Mouse (Mus musculus) erythroblast, embryonic 14.5 days (primary cell): ENCODE results near the gene Smarca2. TPM values are rescaled to one million over a fixed set of nuclear protein-coding genes. Genes with fewer than 3 reads are reported as not detected.

Experiments used
- H3K27me3 ChIP-seq: 2 replicates; pipeline ENCODE4 v1.6.1; 2012; ENCODE audit warnings: inconsistent platforms; ENCODE audit not compliant: control insufficient read depth
- H3K36me3 ChIP-seq: 2 replicates; pipeline ENCODE4 v1.6.1; 2012; ENCODE audit warnings: mild to moderate bottlenecking, inconsistent platforms; ENCODE audit not compliant: control insufficient read depth
- H3K4me1 ChIP-seq: 2 replicates; pipeline ENCODE4 v1.6.1; 2012; ENCODE audit warnings: inconsistent platforms; ENCODE audit not compliant: control insufficient read depth
- H3K4me3 ChIP-seq: replicated peaks from 2 replicates; pipeline ENCODE3; 2012; ENCODE audit warnings: moderate library complexity, mild to moderate bottlenecking, inconsistent platforms
- H3K9me3 ChIP-seq: 2 replicates; pipeline ENCODE4 v1.6.1; 2012; ENCODE audit warnings: low read length, inconsistent platforms, mixed read lengths; ENCODE audit not compliant: control insufficient read depth
- GATA1 ChIP-seq: IDR thresholded peaks from 2 replicates; pipeline ENCODE4 v1.6.1; 2012; ENCODE audit warnings: low read length, inconsistent platforms, mixed read lengths
- TAL1 ChIP-seq: IDR thresholded peaks from 3 replicates; pipeline ENCODE4 v1.6.1; 2012; ENCODE audit warnings: low read length, inconsistent platforms, mixed read lengths
- polyA plus RNA-seq: library from polyadenylated mRNA; stranded (reverse); fragments of >175 nt; gene quantifications from 2 replicates; pipeline ENCODE4 v1.2.3, GENCODE M21; 2012

Gene Smarca2
- polyA plus RNA-seq, 1 experiment, result 0.03 TPM

DNA sequence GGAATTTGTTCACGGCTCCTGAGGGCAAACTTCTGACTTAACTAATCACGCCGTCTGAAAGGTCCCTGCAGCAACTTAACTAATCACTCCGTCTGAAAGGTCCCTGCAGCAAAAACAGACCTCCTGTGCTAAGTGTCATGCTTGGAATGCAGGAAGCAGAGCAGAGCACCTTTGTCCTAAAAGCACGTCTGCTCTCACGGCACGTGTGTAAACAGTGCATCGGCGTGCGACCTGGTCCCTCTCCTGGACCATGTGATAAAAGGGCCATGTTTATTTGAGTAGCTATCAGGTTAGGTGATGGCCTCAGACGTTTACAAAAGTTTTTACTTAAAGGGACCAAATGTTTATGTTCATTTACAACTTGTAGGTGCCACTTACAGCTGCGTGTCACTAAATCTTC, 104.2 kb downstream of the Smarca2 start:
- Histone ChIP-seq H3K27me3 (no peaks in the 10 kb centered on the region), H3K9me3 (no peaks in the 10 kb centered on the region), H3K4me3 (no peak overlapping the region), H3K36me3 (no peaks in the 10 kb centered on the region), H3K4me1 (no peaks in the 10 kb centered on the region; the same call in 1 of the 2 replicates)
- TF ChIP-seq GATA1, result no peak
- TF ChIP-seq TAL1, result no peak

DNA sequence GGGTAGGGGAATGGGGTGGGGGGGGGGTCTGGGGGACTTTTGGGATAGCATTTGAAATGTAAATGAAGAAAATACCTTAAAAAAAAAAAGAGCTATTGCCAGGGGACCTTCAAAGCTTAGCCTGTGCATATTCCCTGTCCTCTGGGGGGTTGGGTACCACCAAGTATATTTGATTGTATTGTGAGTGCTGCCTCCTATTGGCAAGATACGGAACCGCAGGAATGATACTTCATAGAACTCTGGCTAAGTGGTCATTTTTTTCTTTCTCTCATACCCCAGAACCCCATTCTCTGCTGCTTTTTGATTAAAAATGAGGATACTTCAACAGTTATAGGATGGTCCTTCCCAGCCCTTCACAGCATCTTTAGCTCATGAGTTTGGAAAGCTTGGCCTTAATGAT, 106.4 kb downstream of the Smarca2 start:
- TF ChIP-seq GATA1 (no peak), TAL1 (no peak)
- H3K4me1 ChIP-seq, result no peaks in the 10 kb centered on the region; the same call in 1 of the 2 replicates
- no peaks in the 10 kb centered on the region for H3K9me3 ChIP-seq
- no peaks in the 10 kb centered on the region for H3K27me3 ChIP-seq
- no peak overlapping the region for H3K4me3 ChIP-seq
- H3K36me3 ChIP-seq, result no peaks in the 10 kb centered on the region

- TF ChIP-seq TAL1 (no peak), GATA1 (no peak)
- H3K36me3 ChIP-seq, result no peaks in the 10 kb centered on the region
- H3K4me1 ChIP-seq, result no peaks in the 10 kb centered on the region
- H3K9me3 ChIP-seq, result no peaks in the 10 kb centered on the region
- H3K27me3 ChIP-seq, result no peaks in the 10 kb centered on the region
- no peak overlapping the region for H3K4me3 ChIP-seq
Measured at GRCm38 (mm10) chr19:26716217-26716616, 111.4 kb downstream of the Smarca2 start.

- Histone ChIP-seq H3K9me3 (no peaks in the 10 kb centered on the region), H3K36me3 (no peaks in the 10 kb centered on the region), H3K4me1 (no peaks in the 10 kb centered on the region), H3K4me3 (no peak overlapping the region), H3K27me3 (no peaks in the 10 kb centered on the region)
- no peak for TF ChIP-seq GATA1
- TF ChIP-seq TAL1, result no peak
Measured at GRCm38 (mm10) chr19:26718221-26718620, 113.4 kb downstream of the Smarca2 start.

- H3K4me3 ChIP-seq, result no peak overlapping the region
- no peaks in the 10 kb centered on the region for H3K27me3 ChIP-seq
- no peaks in the 10 kb centered on the region for H3K9me3 ChIP-seq
- H3K4me1 ChIP-seq, result no peaks in the 10 kb centered on the region
- H3K36me3 ChIP-seq, result no peaks in the 10 kb centered on the region
- TF ChIP-seq GATA1 (no peak), TAL1 (no peak)
Measured at GRCm38 (mm10) chr19:26719161-26719560, 114.3 kb downstream of the Smarca2 start.

DNA sequence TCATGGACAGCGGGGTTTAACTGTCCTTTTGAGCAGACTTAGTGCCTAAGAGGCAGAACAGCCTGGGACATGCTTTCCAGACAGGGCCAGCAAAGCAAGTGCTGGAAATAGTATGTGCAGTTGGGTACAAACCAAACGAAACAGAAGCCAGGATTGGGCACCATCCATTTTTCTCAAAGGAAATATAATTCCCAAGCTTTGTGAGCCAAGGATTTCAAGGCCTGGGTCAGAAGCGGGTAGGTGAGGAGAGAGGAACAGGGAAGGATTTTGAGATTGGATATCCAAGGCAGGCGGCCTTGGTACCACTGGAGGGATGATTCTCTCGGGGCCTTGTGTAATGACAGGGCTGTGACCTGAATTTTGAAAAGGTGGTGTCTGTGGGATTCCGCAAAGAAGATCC, 116.9 kb downstream of the Smarca2 start:
- H3K36me3 ChIP-seq, result no peaks in the 10 kb centered on the region
- no peak overlapping the region for H3K4me3 ChIP-seq
- no peaks in the 10 kb centered on the region for H3K27me3 ChIP-seq
- H3K4me1 ChIP-seq, result no peaks in the 10 kb centered on the region
- TF ChIP-seq GATA1 (no peak), TAL1 (no peak)
- no peaks in the 10 kb centered on the region for H3K9me3 ChIP-seq

DNA sequence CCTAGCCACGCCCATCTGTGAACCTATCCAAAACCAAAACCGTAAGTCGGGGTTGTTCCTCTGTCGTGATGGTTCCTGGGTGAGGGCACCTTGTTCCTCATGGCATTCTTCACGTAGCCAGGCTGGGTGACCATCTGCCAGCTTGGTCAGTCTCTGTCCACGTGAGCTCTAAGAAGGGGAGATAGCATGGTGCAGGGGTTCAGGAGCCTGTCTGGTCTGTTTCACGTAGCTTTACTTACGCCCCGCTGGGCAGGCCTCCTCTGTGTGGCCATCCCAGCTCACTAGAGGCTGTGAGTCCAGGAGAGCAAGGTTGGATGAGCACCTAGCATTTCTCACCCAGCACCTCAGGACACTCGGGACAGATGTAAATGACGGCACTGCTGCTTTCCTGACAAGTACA, 119.0 kb downstream of the Smarca2 start:
- H3K36me3 ChIP-seq, result no peaks in the 10 kb centered on the region
- H3K9me3 ChIP-seq, result no peaks in the 10 kb centered on the region
- no peak for TF ChIP-seq TAL1
- TF ChIP-seq GATA1, result no peak
- no peaks in the 10 kb centered on the region for H3K4me1 ChIP-seq
- no peak overlapping the region for H3K4me3 ChIP-seq
- H3K27me3 ChIP-seq, result no peaks in the 10 kb centered on the region

- Histone ChIP-seq H3K4me3 (no peak overlapping the region), H3K4me1 (no peaks in the 10 kb centered on the region), H3K9me3 (no peaks in the 10 kb centered on the region), H3K27me3 (no peaks in the 10 kb centered on the region), H3K36me3 (no peaks in the 10 kb centered on the region)
- no peak for TF ChIP-seq GATA1
- TF ChIP-seq TAL1, result no peak
Measured at GRCm38 (mm10) chr19:26724626-26725025, 119.8 kb downstream of the Smarca2 start.

DNA sequence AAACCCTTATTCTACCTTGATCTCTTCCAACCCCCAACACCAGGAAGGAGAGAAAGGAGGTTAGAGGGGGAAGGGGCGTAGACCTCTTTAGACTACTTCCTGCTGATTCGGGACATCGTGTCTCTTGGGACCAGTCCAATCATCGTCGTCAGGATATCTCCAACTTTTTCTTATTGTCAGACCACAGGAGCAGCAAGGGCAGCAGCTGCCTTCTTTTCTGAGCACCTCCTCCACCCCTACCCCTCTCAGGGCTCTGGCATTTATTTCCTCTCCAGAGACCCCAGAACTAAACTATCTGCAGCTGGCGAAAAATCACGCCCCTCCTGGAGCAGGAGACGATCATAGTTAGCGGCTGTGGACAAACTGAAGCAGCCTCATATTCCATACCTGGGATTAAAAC, 122.9 kb downstream of the Smarca2 start:
- H3K4me3 ChIP-seq, result no peak overlapping the region
- no peaks in the 10 kb centered on the region for H3K9me3 ChIP-seq
- no peak for TF ChIP-seq GATA1
- no peak for TF ChIP-seq TAL1
- H3K36me3 ChIP-seq, result no peaks in the 10 kb centered on the region
- H3K4me1 ChIP-seq, result no peaks in the 10 kb centered on the region
- H3K27me3 ChIP-seq, result no peaks in the 10 kb centered on the region

- Histone ChIP-seq H3K4me3 (no peak overlapping the region), H3K27me3 (no peaks in the 10 kb centered on the region), H3K4me1 (no peaks in the 10 kb centered on the region), H3K9me3 (no peaks in the 10 kb centered on the region), H3K36me3 (no peaks in the 10 kb centered on the region)
- no peak for TF ChIP-seq TAL1
- no peak for TF ChIP-seq GATA1
Measured at GRCm38 (mm10) chr19:26730486-26730885, 125.6 kb downstream of the Smarca2 start.
